Mouse (Mus musculus) lung, adult 2 months (tissue): Measurements from ENCODE around the gene Gadl1. TPM values are rescaled to one million over a fixed set of nuclear protein-coding genes. Genes with fewer than 3 reads are reported as not detected.

Experiments used
- DNase-seq: peaks from one replicate; pipeline ENCODE4 v3.0.0; 2022
- H3K4me1 ChIP-seq: fragments of 200-500 bp; 2 replicates; pipeline ENCODE4 v1.6.1; 2011; ENCODE audit warnings: low read length; ENCODE audit not compliant: control insufficient read depth, insufficient read depth
- H3K4me3 ChIP-seq: fragments of 200-500 bp; replicated peaks from 2 replicates; pipeline ENCODE3; 2011; ENCODE audit warnings: low read depth, mild to moderate bottlenecking, control low read depth, low read length; ENCODE audit errors: extremely low read depth
- CTCF ChIP-seq: fragments of 200-500 bp; IDR thresholded peaks from 2 replicates; pipeline ENCODE4 v1.5.1; 2011; ENCODE audit warnings: mild to moderate bottlenecking, low read length, control low read depth; ENCODE audit not compliant: insufficient read depth
- POLR2A ChIP-seq: fragments of 200-500 bp; IDR thresholded peaks from 2 replicates; pipeline ENCODE4 v1.6.1; 2011; ENCODE audit warnings: low read depth, mild to moderate bottlenecking, control low read depth, low read length, borderline replicate concordance; ENCODE audit errors: extremely low read depth
- WGBS: fragments of 180-500 bp; shearing (Covaris S2); methylation state at CpG from one replicate; pipeline ENCODE4 v1.1.7; 2018; 5-methylcytosine and 5-hydroxymethylcytosine counted together
- polyA plus RNA-seq: library from polyadenylated mRNA; depleted of rRNA; stranded (reverse); fragments of >200 nt; gene quantifications from 2 replicates; pipeline ENCODE4 v1.2.3, GENCODE M21; 2012

The Gadl1 gene
- polyA plus RNA-seq, 1 experiment = 0.05 TPM

- DNase-seq = no peak
- WGBS = 84% methylated on average over 2 of the region's 2 CpGs
- Histone ChIP-seq H3K4me1 (no peaks in the 10 kb centered on the region), H3K4me3 (no peak overlapping the region)
- TF ChIP-seq POLR2A (no peak), CTCF (no peak)
These were observed 168.2 kb downstream of the Gadl1 start for GRCm38 (mm10) chr9:116077419-116077818.

GRCm38 (mm10) chr9:116081781-116082180, 172.5 kb downstream of the Gadl1 start:
- peaks cover 8% of the 10 kb centered on the region; the same call in 1 of the 2 replicates for H3K4me1 ChIP-seq
- DNase-seq = no peak
- no peak for TF ChIP-seq POLR2A
- no peak for TF ChIP-seq CTCF
- no peak overlapping the region for H3K4me3 ChIP-seq
- 84% methylated on average over 4 of the region's 4 CpGs for WGBS

- 93% methylated on average over 5 of the region's 5 CpGs for WGBS
- TF ChIP-seq POLR2A = no peak
- no peak for TF ChIP-seq CTCF
- H3K4me3 ChIP-seq = no peak overlapping the region
- peaks cover 8% of the 10 kb centered on the region; the same call in 1 of the 2 replicates for H3K4me1 ChIP-seq
- DNase-seq = no peak
These were observed 174.0 kb downstream of the Gadl1 start for GRCm38 (mm10) chr9:116083300-116083699.

GRCm38 (mm10) chr9:116083726-116084323, 174.6 kb downstream of the Gadl1 start:
- Histone ChIP-seq H3K4me3 (no peak overlapping the region), H3K4me1 (peaks cover 8% of the 10 kb centered on the region; the same call in 1 of the 2 replicates)
- WGBS = 50% methylated on average over 8 of the region's 8 CpGs
- DNase-seq = no peak
- TF ChIP-seq CTCF = no peak
- no peak for TF ChIP-seq POLR2A

GRCm38 (mm10) chr9:116084324-116084931, 175.2 kb downstream of the Gadl1 start:
- WGBS = 48% methylated on average over 12 of the region's 12 CpGs
- TF ChIP-seq POLR2A = no peak
- no peak for TF ChIP-seq CTCF
- DNase-seq = no peak
- H3K4me3 ChIP-seq = no peak overlapping the region
- H3K4me1 ChIP-seq = peaks cover 8% of the 10 kb centered on the region; the same call in 1 of the 2 replicates

GRCm38 (mm10) chr9:116085999-116086398, 176.7 kb downstream of the Gadl1 start:
- peaks cover 8% of the 10 kb centered on the region; the same call in 1 of the 2 replicates for H3K4me1 ChIP-seq
- 70% methylated on average over 6 of the region's 6 CpGs for WGBS
- no peak overlapping the region for H3K4me3 ChIP-seq
- DNase-seq = no peak
- TF ChIP-seq CTCF (no peak), POLR2A (no peak)

GRCm38 (mm10) chr9:116087263-116087662, 178.0 kb downstream of the Gadl1 start:
- DNase-seq = no peak
- H3K4me1 ChIP-seq = peaks cover 12% of the 10 kb centered on the region
- H3K4me3 ChIP-seq = no peak overlapping the region
- TF ChIP-seq CTCF = no peak
- TF ChIP-seq POLR2A = no peak
- 68% methylated on average over 5 of the region's 5 CpGs for WGBS

- H3K4me1 ChIP-seq = peaks cover 14% of the 10 kb centered on the region
- WGBS = 23% methylated on average over 5 of the region's 5 CpGs
- no peak for TF ChIP-seq POLR2A
- TF ChIP-seq CTCF = peak; percentile 55
- DNase-seq = peak; percentile 50
- H3K4me3 ChIP-seq = no peak overlapping the region
These were observed 178.6 kb downstream of the Gadl1 start for GRCm38 (mm10) chr9:116087880-116088279.

GRCm38 (mm10) chr9:116088912-116089311, 179.7 kb downstream of the Gadl1 start:
- no peak overlapping the region for H3K4me3 ChIP-seq
- DNase-seq = no peak
- no peak for TF ChIP-seq POLR2A
- peak; percentile 48 for TF ChIP-seq CTCF
- WGBS = 88% methylated on average over 9 of the region's 9 CpGs
- H3K4me1 ChIP-seq = peaks cover 13% of the 10 kb centered on the region

GRCm38 (mm10) chr9:116090296-116090695, 181.0 kb downstream of the Gadl1 start:
- Histone ChIP-seq H3K4me1 (peaks cover 6% of the 10 kb centered on the region), H3K4me3 (no peak overlapping the region)
- no peak for DNase-seq
- TF ChIP-seq POLR2A = no peak
- TF ChIP-seq CTCF = no peak
- 83% methylated on average over 9 of the region's 9 CpGs for WGBS
